Mouse (Mus musculus) brain, embryonic 14.5 days (tissue): ENCODE data around the gene Ctnna2. TPM values are rescaled to one million over a fixed set of nuclear protein-coding genes. Genes with fewer than 3 reads are reported as not detected.
A peak's percentile ranks its signal among the peaks of the same experiment; 100 is the strongest.

Experiments
- DNase-seq: peaks from one replicate; pipeline ENCODE4 v3.0.0-alpha.2; 2011; ENCODE audit warnings: low read depth
- CTCF ChIP-seq: fragments of 200-500 bp; IDR thresholded peaks from 2 replicates; pipeline ENCODE4 v1.5.1; 2012; ENCODE audit warnings: inconsistent platforms, mild to moderate bottlenecking, moderate library complexity, borderline replicate concordance; ENCODE audit not compliant: insufficient read depth, insufficient read length; ENCODE audit errors: extremely low read depth
- POLR2A ChIP-seq: fragments of 200-500 bp; IDR thresholded peaks from 2 replicates; pipeline ENCODE4 v1.6.1; 2012; ENCODE audit warnings: mild to moderate bottlenecking, inconsistent platforms, borderline replicate concordance; ENCODE audit not compliant: poor library complexity, insufficient read depth, insufficient read length, severe bottlenecking; ENCODE audit errors: extremely low read depth
- polyA plus RNA-seq: library from polyadenylated mRNA; depleted of rRNA; stranded (reverse); fragments of >200 nt; gene quantifications from 2 replicates; pipeline ENCODE4 v1.2.3, GENCODE M21; 2012; rRNA removed

Ctnna2 gene
- 126 and 150 TPM in 2 replicates for polyA plus RNA-seq

DNA sequence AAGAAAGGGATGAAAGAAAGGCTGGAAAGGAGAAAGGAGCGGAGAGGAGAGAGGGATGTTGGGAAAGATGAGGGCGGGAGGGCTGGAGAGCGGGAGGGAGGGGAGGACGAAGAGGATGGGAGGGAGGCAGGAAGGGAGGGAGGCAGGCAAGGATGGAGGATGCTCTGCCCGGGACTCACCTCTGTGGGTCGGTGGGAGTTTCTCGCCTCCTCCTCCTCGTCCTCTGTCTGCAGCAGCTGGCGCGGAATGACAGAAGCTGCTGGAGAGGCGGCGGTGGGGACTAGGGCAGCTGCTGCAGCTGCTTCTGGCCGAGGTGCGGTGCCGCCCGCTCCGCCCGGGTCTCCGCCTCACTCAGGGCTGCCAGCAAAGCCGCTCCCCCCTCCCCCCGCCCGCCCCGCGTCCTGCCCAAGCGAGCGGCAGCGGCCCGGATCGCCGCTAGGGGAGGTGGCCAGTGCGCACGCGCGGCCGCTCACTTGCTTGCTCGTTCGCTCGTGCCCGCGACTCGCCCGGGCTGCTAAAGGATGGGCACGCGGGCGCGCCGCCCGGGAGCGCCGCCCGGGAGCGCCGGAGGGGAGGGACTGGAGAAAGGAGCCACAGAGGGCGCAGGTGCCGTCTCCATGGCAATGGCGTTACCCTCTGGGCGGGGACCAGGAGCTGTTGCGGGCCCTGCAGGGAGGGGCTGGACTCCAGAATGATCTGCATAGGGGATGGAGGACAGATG, at the start of gene Ctnna2:
Gene Ctnna2 (minus strand): TSS at position 459 of the 721 bp plus-strand sequence.
- TF ChIP-seq POLR2A = peak; percentile 79; the same call in 1 of the 2 replicates
- TF ChIP-seq CTCF = peak; percentile 70
- peak; percentile 99 for DNase-seq

DNA sequence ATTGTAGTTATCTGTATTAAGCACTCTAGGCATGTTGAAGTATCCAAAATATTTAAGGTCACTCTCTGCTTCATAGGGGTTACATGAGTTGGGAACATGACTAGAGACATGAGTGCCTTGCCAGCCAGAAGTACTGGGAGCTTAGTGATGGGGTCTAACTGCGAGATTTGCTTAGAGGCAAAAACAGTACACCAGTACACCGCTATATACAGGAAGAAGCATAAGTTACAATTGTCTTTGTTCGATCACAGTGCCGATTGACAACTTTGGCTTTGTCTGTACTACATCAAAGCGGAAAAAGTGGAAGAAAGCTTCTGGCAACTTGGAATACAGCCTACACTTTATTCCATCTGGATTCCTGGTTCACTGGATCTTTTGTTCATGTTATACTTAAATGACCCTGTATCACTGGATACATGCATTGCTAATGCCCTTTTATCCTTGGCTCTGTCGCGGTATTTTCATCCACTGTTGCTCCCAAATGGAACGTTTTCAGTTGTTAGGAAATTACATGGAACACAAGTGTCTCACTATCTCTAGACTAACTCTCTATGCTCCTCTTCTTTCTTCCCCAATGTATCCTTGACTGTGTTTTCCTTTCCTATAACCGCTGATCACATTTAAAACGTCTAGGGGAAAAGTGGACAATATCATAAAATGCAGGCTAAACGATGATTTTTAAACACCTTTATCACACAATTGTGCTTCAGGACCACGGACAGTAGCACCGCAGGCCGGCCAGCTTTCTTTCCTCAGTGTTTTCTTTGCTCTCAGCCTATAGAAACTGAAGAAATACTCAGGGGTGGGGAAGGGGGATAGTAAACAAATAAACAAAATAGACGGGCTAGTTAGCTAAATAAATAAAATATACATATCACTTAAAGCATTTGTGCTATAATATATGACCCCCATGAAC, 896 bp upstream of the Ctnna2 start:
- peak; percentile 65 for DNase-seq
- no peak for TF ChIP-seq POLR2A
- no peak for TF ChIP-seq CTCF

- peak; percentile 65 for DNase-seq
- TF ChIP-seq POLR2A (no peak), CTCF (no peak)
Measured at GRCm38 (mm10) chr6:77978476-77979240, 841 bp downstream of the Ctnna2 start.

- peak; percentile 94 for DNase-seq
- TF ChIP-seq POLR2A (no peak), CTCF (no peak)
Measured at GRCm38 (mm10) chr6:77970545-77971242, 8.8 kb downstream of the Ctnna2 start.

GRCm38 (mm10) chr6:77969774-77970173, 9.7 kb downstream of the Ctnna2 start:
- TF ChIP-seq CTCF (no peak), POLR2A (no peak)
- DNase-seq = peak; percentile 26

DNA sequence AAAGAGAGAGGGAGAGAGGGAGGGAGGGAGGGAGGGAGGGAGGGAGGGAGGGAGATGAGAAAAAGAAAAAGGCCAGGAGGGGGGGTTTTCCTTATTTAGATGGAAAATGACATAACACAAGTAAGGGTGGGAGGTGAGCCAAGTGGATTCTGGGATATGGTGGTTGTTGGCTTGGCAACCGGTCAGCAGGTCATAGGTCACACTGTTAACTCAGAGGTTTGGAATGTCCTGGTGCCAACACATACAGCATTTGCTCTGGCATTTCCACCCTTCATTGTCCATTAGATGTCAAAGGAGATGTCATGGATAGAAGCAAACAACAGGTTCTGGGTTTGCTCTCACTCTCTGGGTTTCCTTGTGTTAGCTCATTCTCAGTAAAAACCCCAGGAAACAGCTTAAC, 17.5 kb downstream of the Ctnna2 start:
- DNase-seq = no peak

DNA sequence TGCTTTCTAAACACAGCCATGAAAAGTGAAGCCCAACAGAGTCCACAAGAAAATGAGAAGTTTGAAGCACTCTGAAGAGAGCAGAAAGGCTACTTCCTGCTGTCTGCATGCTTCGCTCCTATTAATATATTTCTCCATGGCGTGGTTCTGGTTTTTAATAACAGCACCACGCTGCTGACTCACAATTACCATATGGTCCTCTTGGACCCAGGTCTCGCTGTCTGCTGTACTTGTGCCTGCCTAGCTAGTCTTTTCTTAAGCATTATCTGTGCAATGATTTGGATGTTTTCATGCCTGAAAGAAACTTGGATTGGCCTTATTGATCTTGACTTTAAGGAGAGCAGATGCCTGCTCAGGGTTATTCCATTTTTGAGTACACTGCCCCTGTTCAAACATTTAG, 28.2 kb downstream of the Ctnna2 start:
- DNase-seq = peak; percentile 47
- no peak for TF ChIP-seq POLR2A
- TF ChIP-seq CTCF = no peak

More for the DNA sequence above, 17.5 kb downstream of the Ctnna2 start:
- no peak for TF ChIP-seq CTCF
- TF ChIP-seq POLR2A = no peak

- TF ChIP-seq CTCF = no peak
- no peak for TF ChIP-seq POLR2A
Measured at GRCm38 (mm10) chr6:77950690-77951089, 28.8 kb downstream of the Ctnna2 start.

DNA sequence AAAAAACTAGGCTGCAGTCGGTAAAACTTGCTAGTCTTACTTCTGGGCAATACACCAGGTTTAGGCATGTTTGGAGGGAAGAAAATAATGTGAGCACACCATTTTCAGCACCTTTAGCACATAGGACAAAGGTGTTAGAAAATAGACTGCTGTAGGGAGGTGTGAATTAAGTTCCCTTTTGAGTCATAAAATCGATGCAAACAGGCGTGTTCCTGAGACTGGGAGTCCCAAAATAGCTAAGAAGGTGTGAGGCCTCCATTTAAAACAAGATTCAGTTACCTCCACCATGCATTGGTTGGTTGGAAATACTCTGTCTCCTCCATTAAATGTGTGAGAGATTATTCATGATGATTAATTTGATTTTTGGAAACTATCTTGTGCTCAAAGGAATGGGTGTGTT, 50.1 kb downstream of the Ctnna2 start:
- DNase-seq = no peak
- TF ChIP-seq CTCF (no peak), POLR2A (no peak)

More at GRCm38 (mm10) chr6:77950690-77951089, 28.8 kb downstream of the Ctnna2 start:
- no peak for DNase-seq

- TF ChIP-seq CTCF = no peak
- no peak for TF ChIP-seq POLR2A
- no peak for DNase-seq
Measured at GRCm38 (mm10) chr6:77873150-77873549, 106.3 kb downstream of the Ctnna2 start.
